Mouse (Mus musculus) stomach, postnatal 0 days (tissue): ENCODE results near the gene Fam3c.

Source experiments
- CTCF ChIP-seq: IDR thresholded peaks from 2 replicates; pipeline ENCODE4 v1.5.1; 2016; ENCODE audit warnings: antibody characterized with exemption, low read depth, mild to moderate bottlenecking, moderate library complexity
- EP300 ChIP-seq: optimal IDR thresholded peaks from 2 replicates; pipeline ENCODE3; 2016; ENCODE audit warnings: antibody characterized with exemption

DNA sequence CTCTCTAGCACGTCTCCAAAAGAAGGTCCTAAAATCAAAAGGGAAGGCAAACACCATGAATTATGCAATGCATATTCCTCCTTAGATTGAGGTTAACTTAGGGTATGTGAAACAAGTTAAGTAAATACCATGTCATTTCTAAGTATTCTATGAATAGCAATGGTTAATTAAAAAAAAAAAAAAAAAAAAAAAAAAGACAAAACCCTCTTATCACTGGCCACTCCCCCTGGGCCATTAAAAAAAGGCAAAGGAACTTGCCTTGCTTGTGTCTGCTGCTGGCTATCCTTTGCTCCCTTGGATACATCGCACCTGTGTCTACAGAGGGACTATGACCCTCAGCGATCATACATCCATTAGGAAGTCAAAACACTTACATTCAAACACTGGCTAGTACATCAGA is 12.8 kb downstream of the Fam3c start:
- TF ChIP-seq CTCF: no peak
- TF ChIP-seq EP300: no peak
